Mouse (Mus musculus) olfactory bulb, adult 2 months (tissue): Measurements from ENCODE around the gene St5.
A peak's percentile ranks its signal among the peaks of the same experiment; 100 is the strongest.

ENCODE experiments used
- CTCF ChIP-seq: fragments of 200-500 bp; IDR thresholded peaks from 2 replicates; pipeline ENCODE4 v1.5.1; 2012; ENCODE audit warnings: low read depth, mild to moderate bottlenecking, low read length, moderate library complexity; ENCODE audit not compliant: insufficient read depth
- POLR2A ChIP-seq: fragments of 200-500 bp; IDR thresholded peaks from 2 replicates; pipeline ENCODE4 v1.6.1; 2012; ENCODE audit warnings: mild to moderate bottlenecking, low read depth, low read length, moderate library complexity; ENCODE audit not compliant: insufficient read depth

DNA sequence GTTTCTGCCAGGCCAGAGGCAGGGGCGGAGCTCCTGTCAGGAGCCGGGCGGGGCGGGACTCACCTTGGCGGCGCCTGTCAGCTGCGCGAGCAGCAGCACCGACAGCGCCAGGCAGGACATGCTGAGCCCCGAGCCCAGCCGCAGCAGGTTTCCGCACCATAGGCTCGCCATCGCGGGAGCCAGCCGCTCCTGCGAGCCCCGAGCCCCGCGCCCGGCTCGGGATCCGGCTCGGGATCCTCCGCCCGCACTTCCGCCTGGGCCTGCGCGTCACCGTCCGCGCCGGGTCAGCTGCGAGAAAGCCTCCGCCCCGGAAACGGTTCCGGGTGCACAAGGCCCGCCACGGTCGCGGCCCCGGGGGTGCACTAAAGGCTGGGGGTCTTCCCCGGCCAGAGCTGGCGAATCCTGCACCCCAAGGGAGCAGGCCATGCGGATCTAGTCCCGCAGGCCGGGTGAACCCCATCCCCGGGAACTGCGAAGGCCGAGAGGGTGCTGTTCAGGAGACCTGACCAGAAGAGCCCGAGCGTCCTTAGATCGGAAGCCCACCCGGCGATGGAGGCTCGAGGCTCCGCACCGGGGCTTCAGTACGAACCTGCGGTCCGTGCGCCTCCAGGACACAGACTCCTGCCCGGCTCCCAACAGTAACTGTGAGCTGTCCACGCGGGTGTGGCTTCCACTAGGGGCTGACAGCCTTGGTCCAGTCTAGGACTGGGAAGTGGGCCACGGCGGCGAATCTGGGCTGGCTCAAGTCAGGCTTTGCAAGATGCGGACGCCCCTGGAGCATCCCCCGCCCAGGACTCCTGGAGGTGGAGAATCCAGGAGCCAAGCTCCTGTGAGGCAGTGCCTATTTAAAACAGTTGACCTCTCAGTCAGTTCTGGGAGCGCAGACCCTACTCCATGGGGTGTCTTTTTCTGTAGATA is 48.9 kb upstream of the St5 start, which contains the start of gene Tmem9b:
- peak; percentile 85 for TF ChIP-seq POLR2A
- TF ChIP-seq CTCF = no peak
